Mouse (Mus musculus): ENCODE data around the gene Serbp1. TPM values are rescaled to one million over a fixed set of nuclear protein-coding genes. Genes with fewer than 3 reads are reported as not detected.

Gene Serbp1
- 663 TPM for polyA plus RNA-seq (2015; fragmentation: Illumina TruSeq; extraction: RNeasy Lipid Tissue Mini Kit (QIAGEN cat#74804); ENCODE audit: insufficient read depth, low replicate concordance)

DNA sequence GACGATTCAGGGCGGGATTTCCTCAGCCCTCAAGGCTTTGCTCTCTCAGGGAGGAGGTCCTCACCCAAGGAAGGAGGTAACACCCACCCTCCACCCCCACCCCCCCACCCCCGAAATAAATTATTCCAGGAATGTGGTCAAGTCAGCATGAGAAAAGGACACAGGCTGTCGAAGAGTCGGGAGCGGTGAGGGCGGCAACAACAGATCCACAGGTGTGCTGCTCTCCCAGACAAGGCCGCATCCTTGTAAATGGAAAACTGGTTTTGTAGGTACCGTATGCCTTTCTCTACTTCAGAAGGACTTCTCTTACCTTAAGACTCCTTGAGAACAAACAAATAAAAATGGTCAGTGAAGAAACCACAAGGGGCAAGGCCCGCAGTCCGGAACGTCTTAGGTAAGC is at the start of gene Serbp1:
TSS of gene Serbp1 (plus strand) at position 200 of the 400 bp plus-strand sequence.

Other genes starting within 250 kb of the Serbp1 start
- gene Gadd45a, start 200.7 kb upstream of the Serbp1 start, polyA plus RNA-seq (2015; fragmentation: Illumina TruSeq; extraction: RNeasy Lipid Tissue Mini Kit (QIAGEN cat#74804); ENCODE audit: insufficient read depth, low replicate concordance): 22.7 TPM
- 9.9 TPM for gene Il12rb2, start 138.0 kb downstream of the Serbp1 start, polyA plus RNA-seq (2015; fragmentation: Illumina TruSeq; extraction: RNeasy Lipid Tissue Mini Kit (QIAGEN cat#74804); ENCODE audit: insufficient read depth, low replicate concordance)

All from spleen, adult 10 weeks (tissue).